Mouse (Mus musculus): ENCODE data around the gene Robo1. TPM values are rescaled to one million over a fixed set of nuclear protein-coding genes. Genes with fewer than 3 reads are reported as not detected.

Gene Robo1
- total RNA-seq, 2 experiments from 2014 or later: 0.84 to 1.2 TPM

DNA sequence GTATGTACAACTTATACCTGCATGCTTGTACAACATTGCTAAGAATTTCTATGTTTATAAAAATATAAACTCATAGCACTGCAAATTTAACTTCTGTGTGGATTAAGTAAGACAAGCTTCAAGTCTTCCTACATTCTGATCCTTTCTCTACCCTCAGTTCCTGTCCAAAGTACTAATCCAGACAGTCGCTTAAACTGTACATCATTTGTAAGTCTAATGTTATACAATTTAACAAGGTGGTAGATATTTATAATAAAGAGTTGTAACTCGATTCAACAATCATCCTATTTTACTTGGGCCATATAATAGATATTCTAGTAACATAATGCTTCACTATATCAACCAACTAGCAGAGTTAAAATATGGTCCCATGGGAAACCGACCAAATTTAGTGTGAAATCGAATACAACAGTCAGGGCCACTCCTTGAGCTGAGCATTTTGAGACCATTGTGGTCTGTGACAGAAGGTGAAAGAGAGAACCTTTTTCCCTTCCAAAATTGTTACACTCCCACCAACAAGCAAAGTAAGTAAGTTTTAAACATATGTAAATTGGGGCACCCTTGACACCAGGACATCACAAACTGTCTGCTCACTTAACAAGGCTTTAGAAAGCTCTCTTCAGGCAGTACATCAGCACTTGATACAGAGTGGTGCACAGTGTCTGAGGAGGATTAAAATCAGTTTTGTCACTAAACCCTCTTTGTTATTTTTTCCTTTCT is 295.5 kb downstream of the Robo1 start:
- no peak for DNase-seq (ENCODE audit: low spot score)

DNA sequence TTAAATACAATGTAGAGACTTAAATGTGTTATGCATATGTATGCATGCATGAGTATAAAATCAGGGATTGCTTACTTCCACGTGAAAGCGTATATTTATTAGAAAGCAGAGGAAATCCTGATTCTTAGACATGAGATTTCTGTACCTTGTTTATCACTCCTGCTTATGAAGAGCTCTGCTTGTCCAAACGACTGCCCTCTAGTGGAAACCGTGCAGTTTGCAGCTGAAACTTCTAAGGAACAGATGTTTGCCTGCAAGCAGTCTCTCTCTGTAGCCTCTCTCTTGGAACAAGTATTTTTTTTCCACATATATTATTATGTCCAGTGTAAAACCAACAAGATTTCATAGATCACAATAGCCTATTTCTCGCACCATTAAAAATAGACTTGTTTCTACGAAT is 297.0 kb downstream of the Robo1 start:
- DNase-seq (ENCODE audit: low spot score): peak; percentile 38

DNA sequence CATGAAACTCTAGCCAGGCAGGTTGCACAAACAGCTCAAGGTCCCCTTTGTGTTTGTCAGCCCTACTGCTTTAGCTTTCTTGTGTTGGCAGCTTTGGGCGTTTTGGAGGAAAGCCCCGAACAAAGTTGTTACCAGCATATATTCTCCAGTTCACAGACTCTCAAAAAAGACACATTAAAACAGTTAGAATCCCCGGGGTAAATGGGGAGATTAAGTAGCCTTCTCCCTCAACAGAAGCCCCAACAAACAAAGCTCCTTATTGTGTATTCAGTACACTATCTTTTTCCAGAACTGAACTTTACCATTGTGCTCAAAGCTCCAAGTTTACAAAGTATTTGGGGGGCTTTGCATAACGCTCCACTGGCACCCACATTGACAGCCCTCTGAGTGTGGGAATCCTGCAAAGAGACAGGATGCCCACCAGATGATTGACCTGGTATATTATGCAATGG is 302.6 kb downstream of the Robo1 start:
- DNase-seq (ENCODE audit: low spot score): no peak

DNA sequence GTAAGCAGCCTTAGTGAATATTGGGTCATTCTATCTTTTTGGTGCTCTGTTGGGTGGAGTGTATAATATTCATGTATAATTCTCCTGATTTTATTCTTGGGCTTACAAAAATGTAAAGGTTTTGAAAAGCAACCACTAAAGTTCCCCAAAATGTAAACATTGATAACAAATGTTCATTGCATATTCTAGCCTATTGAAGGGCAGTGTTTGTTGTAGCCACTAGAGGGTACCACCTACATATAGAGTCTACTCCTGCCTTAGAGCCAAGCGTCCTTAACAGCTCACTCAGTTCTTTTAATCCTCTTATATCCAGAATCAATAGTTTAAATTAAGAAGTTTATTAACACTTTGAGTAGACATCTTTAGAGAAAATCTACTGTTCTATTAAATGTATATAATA is 306.8 kb downstream of the Robo1 start:
- DNase-seq (ENCODE audit: low spot score): no peak

DNA sequence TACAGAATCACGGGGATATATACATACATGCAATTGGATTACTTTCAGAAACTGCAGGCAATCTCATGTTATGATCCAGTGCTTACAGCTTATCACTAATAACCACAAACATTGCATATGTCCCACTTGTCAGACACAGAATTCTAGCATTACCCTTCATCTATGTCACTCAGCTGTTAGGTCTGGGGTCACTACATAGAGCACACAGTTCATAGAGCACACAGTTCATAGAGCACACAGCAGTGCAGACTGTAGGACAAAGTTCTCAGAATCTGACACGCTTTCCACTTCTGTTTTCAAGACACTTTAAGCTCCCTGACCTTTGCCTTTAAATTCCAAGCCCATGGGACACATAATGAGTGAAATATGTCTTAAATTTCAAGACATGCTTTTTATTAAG is 307.3 kb downstream of the Robo1 start:
- DNase-seq (ENCODE audit: low spot score): no peak

DNA sequence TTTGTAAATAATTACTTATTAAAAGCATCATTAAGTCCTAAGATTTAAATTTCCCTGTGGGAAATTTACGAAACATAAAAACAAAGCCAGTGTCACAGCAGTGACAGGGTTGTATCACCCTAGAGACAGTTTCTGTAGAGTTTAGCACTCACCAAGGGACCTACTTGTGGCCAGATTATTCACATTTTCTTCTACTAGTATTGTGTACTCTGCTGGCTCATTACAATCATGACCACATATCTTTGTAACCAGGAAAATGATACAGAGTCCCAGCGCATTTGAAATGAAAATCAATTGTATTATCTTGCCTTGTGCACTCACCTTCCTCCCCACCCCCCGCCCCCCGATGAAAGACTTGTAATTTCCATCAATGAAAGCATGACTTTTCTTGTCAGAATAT is 314.3 kb downstream of the Robo1 start:
- no peak for DNase-seq (ENCODE audit: low spot score)

DNA sequence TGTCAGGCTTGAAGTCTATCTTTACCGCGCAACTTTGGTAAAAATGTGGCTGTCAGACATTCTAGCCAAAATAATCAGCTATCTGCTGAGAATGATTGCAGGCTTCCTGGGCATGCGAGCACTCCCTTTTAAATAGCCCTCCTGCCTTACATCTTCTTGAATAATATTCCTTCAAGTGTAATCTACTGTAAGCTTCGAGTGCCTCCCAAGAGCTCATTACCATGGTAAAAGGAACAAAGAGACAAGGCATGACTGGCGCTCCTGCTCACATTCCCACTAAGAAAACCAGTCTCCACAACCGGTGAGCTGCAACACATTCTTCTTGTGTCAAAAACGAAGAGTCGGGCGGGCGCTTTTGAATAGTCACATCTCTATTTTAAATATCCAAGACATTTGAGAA is 314.8 kb downstream of the Robo1 start:
- no peak for DNase-seq (ENCODE audit: low spot score)

DNA sequence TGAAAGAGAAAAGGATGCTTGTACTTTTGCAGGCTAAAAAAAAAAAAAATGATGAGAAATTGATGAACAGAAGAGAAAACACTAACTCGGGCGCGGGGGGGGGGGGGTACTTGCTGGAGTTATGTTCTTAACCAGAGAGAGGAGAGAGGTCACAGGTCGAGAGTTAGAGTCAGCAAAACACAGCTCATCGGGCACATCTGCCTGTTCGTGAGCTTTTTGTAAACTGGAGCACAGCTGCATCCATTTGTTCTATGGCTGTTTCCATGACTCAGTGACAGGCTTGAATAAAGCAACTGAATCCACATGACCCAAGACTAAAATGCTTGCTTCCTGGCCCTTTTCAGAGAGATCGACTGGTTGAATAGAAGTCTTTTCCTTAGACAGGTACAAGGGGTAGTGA is 325.7 kb downstream of the Robo1 start:
- no peak for DNase-seq (ENCODE audit: low spot score)

DNA sequence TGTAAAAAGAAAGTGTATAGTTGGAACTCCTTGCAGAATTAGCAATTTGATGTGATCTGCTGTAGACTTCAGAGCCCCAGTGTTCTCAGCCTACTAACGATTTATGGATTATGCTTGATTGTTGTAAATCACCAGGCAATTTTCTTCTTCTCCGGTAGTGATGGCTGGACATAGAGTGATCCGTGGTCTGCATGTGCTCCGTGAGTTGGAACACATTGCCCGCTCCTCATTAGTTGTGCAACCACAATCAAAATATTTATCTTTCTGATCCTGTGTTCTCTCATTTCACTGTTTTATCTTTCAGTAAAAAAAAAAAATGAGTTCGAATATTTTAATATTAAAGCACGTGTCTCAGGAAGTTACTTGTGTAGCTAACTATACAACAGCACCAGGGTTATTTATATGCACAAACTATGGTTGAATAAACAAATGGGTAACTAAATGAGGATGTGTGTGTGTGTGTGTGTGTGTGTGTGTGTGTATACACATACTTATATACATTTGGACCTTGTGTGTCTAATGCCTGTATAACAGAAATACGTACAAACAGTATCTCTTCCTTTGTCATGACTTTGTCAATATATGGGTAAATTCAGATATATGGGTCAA is 331.3 kb downstream of the Robo1 start:
- no peak for DNase-seq (ENCODE audit: low spot score)

DNA sequence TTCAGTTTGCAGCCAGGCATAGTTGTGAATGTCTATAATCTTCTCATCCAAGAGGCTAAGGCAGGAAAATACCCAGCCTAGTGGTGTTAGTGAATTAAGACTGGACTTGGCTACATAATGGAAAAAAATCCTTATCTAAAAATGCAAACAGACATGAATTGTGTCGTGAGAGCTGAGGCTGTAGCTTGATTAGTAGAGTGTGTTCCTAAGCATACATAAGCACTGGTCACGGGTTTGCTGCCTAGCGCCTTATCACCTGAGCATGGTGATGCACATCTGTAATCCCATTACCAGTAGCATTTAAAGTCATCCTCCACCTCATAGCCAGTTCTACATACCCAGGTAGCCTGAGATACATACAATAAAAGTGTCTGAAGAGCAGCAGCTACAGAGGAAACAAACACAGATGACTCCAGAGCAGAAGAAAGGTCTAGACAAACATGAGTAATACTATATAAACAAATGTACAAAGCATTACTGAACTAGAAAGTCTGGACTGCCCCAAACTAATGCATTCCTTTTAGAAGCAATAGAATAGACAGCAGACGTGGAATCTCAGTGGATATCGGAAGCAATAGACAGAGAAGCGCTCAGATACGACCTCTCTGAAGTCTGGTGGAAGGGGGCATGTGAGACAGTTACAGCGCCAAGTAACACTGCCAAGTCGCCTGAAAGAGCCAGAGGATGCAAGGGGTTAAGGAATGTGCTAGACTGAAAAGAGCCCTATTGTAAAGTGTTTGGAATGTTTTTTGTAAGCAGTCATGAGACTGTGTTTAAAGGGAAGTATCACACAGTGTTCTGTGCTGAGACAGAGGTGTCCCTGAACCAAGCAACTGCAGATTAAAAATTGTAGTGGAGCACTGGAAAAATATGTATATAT is 333.1 kb downstream of the Robo1 start:
- DNase-seq (ENCODE audit: low spot score): no peak

DNA sequence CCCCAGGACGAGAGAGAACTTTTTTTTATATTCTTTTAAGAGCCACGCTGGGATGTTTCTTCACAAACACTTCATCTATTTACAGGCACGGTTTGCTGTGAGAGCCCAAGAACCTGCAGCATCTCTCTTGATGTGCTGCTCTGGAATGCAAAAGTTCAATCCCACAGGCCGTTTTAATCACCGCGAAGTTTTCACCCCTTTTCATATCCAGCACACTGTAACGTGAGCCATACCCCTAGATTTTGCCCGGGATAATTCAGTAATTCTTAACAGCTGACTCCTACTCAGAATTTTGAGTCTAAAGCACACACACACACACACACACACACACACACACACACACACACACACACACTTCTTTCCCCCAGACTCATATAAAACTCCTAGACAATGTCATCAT is 337.8 kb downstream of the Robo1 start:
- DNase-seq (ENCODE audit: low spot score): no peak

DNA sequence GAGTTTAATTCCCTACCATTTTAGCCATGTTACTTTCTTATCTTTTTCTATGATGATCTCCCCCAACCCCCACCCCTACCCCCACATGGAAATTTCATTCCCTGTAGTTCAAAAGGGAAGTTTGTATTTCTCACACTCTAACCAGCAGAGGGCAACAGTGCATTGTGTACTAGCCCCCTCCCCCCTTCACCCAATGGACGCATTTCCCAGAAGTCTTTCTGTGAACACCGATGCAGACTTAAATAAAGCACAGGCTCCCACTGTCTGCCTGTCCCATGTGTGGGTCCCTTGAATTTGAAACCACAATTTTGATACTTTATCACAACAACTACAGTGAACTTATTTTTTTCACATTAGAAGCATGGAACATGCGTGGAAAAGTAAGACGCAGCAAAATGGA is 341.2 kb downstream of the Robo1 start:
- peak; percentile 28 for DNase-seq (ENCODE audit: low spot score)

DNA sequence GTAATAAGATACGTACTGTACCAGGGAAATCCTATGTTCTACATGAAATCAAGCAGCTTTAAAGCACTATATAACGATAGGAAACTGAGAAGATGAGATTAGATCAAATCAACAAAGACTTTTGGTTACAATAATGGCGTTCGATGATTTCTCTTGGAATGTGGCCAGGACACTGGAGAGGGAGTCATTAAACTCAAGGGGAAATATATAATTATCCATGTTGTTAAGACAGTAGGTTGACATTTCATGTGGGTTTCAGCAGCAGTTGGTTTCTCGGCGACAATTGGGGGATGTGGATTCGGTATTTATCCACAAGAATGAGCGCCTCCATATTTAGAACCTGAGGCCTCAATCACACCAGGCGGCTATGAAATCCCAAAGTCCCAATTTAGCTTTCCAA is 347.3 kb downstream of the Robo1 start:
- no peak for DNase-seq (ENCODE audit: low spot score)

DNA sequence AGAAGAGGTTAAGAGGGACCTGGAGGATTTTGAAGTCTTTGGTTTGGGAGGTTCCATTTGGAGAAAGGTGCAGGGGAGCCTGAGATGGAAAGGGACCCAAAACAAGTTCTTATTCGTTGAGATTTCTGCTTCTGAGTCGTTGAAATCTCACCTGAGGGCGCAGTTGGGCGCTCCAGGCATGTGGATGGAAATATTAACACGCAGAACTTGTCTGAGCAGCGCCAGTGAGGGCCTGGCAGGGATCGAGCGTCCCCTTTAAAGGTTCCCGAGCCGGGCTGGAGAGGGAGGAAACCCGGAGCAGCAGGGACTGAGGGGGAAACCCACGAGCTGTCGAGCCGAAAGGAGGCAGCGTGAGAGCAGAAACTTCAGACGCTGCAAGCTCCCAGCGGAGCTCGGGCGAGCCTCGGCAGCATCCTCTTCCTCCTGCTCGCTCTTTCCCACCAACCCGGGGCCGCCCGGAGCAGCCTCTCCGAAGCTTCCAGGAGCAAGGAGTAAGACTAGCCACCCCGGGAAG is 354.8 kb downstream of the Robo1 start:
- peak; percentile 37 for DNase-seq (ENCODE audit: low spot score)

DNA sequence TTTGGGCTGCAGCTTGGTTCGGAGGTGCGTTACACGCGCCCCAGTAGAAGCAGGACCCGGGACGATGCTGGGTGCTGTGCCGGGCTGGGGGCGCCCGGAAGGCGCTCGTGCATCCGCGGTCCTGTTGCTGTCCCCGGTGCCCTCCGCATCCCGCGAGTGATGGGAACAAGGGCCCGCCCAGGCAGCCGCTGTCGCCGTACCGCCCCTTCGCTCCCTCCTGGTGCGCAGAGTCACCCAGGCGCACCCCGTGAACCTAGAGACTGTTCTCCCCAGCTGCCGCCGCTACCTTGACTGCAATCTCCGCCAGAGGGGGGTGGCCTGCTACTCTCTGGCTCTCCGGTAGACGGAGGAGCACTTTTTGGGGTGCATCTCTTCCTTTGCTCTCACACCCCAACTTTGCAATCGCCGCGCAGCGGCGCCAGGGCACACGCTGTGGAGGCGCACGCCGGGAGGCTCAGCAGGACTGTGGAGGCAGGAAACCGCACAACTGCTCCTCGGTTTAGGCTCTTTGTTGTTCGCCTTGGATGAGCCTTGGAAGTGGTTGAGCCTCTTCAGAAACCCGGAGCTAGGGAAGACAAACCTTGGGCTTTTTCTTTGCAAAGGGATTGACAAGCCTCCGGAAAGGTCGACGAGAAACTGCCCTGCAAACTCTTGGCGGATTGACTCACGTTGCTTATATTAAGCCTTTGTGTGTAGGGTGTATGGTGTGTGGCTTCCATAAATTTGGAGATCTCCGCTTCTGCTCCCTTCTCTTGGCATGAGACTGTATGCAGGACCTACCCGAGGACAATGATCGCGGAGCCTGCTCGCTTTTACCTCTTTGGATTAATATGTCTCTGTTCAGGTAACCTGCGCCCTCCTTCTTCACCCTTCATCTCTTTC is 355.5 kb downstream of the Robo1 start:
- DNase-seq (ENCODE audit: low spot score): peak; percentile 5

DNA sequence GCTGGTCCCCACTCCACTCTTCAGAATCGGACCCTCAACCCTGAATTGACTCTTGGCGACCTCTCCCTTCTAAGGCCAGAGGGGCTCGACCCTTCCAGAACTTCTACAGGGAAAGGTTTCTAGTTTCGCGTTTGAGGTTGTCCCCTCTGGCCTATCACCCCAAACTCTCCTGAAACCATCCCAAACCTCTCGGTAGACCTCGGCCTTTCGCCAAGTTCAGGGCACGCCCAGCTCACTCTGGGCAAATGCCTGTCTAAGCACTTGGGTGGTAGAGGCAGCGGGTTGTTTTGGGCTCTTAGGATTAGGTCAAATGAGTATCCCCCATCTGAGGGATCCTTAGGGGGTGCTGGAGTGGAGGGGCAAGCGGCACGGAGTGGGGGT is 356.1 kb downstream of the Robo1 start:
- DNase-seq (ENCODE audit: low spot score): no peak

DNA sequence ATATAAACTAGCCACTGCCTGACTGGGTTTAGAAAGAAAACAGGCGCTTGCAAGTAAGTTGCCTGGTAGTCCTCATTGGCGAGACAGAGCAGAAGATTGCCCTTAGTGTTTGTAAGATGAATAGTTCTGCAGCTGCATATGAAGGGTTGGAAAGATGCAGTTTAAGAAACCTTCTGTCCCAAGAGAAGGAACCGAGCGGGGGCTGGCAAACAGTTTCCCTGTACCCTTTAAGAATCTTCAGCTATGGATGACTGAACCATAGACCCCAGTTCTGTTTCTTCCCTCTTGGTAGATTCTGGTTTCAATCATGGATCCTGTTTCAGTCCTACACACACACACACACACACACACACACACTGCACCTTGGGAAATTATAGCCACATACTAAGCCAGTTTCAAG is 356.7 kb downstream of the Robo1 start:
- no peak for DNase-seq (ENCODE audit: low spot score)

DNA sequence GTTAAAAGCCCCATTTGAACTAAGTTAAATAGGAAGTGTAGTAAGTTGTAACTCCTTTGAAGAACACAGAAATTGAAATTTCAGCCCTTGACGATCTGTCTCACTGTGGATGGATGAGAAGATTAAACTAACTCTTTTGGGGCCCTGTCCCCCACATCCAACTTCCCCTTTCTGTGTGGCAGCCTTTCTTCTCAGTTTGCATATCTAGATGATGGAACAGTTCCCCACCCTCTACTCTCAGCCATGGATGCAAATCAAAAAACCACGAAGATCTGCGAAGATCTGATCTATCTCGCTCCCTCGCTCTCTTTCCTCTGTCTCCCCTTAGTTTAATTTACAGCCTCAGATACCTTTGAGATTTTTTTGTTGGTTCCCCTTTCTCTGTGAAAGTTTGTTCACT is 357.3 kb downstream of the Robo1 start:
- DNase-seq (ENCODE audit: low spot score): no peak

DNA sequence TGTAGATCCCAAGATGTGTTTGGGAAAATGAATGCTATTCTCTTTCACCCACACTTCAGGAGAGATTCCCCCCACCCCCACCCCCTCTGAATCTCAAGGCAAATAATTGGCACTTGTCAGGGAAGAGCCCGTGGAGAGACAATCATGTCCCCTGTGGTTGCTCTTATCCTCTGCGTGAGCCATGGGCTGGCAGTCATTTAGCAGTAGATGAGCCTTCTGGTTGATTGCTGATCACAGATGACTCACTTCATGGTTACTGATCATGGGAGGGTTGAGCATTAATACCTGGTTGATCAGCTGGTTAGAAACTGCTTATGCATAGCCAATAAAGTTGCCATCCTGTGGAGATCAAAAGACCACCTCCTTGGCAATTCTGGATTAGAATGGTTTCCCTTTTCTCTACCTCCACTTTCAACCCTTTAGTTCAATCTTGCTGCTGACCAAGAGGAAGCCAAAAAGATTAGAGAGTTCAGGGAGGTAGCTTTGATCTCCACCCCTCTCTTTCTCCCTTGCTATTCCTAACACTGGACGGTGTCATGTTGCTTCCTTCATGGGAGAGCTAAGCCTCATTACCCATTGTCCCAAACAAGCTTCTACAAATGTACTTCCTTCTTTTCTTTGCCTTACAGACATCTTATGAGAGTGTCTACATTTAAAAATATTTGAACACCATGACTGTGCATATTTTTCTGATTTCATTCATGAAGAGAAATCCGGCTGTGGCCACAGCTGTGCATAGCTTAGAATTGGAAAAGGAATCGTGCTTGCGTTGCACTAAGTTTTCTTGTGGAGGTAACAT is 362.3 kb downstream of the Robo1 start:
- DNase-seq (ENCODE audit: low spot score): no peak

DNA sequence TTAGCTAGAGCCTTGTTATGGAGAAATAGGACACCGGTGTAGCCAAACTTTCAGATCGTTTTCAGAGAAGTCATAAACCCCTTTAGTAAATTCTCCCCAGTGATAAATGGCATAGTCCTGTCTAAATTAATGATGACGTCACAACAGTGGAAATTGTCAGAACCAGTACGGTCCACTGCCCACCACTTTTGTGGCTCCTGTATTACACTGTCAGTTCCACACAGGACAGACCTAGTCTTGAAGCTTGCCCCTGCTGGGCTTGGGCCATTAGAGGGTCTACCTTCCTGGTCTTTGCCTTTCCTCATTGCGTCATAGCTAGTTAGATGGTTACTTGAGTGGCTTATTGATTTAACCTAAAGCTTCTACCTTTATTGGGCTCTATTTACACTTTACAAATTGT is 369.1 kb downstream of the Robo1 start:
- no peak for DNase-seq (ENCODE audit: low spot score)

Data from gastrocnemius, adult 18-20 months (tissue).